24 mouse cellular contexts compared by ENCODE assay signal in the genomic region with DNA sequence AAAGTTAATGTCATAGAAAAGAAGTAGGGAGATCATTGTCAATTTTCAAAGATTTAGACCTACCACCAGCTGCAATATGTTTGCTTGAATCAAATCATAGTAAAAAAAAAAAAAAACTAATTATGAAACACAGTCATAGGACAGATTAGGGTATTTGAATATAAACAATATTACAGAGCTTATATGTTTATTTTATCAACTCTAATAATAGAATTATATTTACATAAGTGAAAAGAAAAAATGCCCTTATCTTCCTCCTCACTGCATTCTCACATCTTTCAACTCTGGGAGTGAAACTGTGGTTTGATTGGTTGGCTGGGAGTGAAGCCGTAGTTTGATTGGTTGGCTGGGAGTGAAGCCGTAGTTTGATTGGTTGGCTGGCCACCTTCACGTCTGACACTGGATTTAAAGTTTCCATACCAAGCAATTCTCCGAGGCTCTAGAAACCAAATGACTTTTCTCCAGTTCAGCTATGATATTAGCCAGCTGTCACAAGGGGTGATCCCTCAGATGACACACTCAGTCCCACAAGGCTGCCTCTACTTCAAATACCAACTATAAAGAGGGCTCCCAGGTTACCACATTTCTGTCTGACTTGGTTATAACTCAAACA. TPM values are rescaled to one million over a fixed set of nuclear protein-coding genes. Genes with fewer than 3 reads are reported as not detected.
A peak's percentile ranks its signal among the peaks of the same experiment; 100 is the strongest.
DNase-seq lines count a peak whose midpoint lies in the region; ATAC-seq and TF ChIP-seq lines count a peak whose summit lies in the region.
"Had no signal": no experiment of that assay in that cellular context is flagged by ENCODE, and none has a peak within 500 bp of the region (broad histone marks: within the 10 kb centered on the region; RNA-seq: fewer than 3 reads in every experiment).

No protein-coding gene starts in this region.

- no peak overlapping the region for H3K27ac ChIP-seq in lung, embryonic 14.5 days (ENCODE audit: low read depth)
- peak overlapping the region; percentile 63 for H3K27ac ChIP-seq in lung, embryonic 15.5 days
- H3K27ac ChIP-seq in lung, embryonic 16.5 days (ENCODE audit: low read length), result peak overlapping the region; percentile 70
- no peak overlapping the region for H3K27ac ChIP-seq in MEL (ENCODE audit: control insufficient read depth, low read depth, low read length)

- H3K27me3 ChIP-seq in lung, embryonic 14.5 days (ENCODE audit: insufficient read depth, low read length), result no peaks in the 10 kb centered on the region
- no peaks in the 10 kb centered on the region for H3K27me3 ChIP-seq in lung, embryonic 15.5 days
- no peaks in the 10 kb centered on the region for H3K27me3 ChIP-seq in lung, embryonic 16.5 days (ENCODE audit: control insufficient read depth, insufficient read depth, low read depth, low read length)
- H3K27me3 ChIP-seq in MEL (ENCODE audit: control insufficient read depth in 1 of 2, insufficient read depth in 2 of 2, low read length in 2 of 2), result peaks cover 0 to 1% of the 10 kb centered on the region in 2 experiments; a peak in 1 of 4 replicates
- H3K27me3 ChIP-seq: Patski had no signal

- TF ChIP-seq EP300 in MEL (IDR thresholded peaks at IDR 0.05; ENCODE audit: low read depth in 1 of 2, low read length in 2 of 2), result no peak

- no peaks in the 10 kb centered on the region for H3K4me1 ChIP-seq in lung, embryonic 14.5 days (ENCODE audit: insufficient read depth)
- H3K4me1 ChIP-seq in lung, adult 2 months (ENCODE audit: control insufficient read depth, insufficient read depth, low read length), result no peaks in the 10 kb centered on the region
- H3K4me1 ChIP-seq in lung, embryonic 15.5 days, result no peaks in the 10 kb centered on the region
- no peaks in the 10 kb centered on the region for H3K4me1 ChIP-seq in lung, embryonic 16.5 days (replicated peaks; ENCODE audit: control insufficient read depth, insufficient read depth, low read length)
- H3K4me1 ChIP-seq in MEL (ENCODE audit: control insufficient read depth in 1 of 2, insufficient read depth in 2 of 2, low read length in 2 of 2), result peaks cover 0 to 7% of the 10 kb centered on the region in 2 experiments; a peak in 1 of 4 replicates

- no peak overlapping the region for H3K9ac ChIP-seq in lung, embryonic 14.5 days
- no peak overlapping the region for H3K9ac ChIP-seq in lung, embryonic 15.5 days
- no peak overlapping the region for H3K9ac ChIP-seq in lung, embryonic 16.5 days (ENCODE audit: low read length)
- no peak overlapping the region for H3K9ac ChIP-seq in MEL (ENCODE audit: control insufficient read depth, low read depth, low read length, poor library complexity, severe bottlenecking)

- H3K4me2 ChIP-seq in lung, embryonic 14.5 days, result no peak overlapping the region
- H3K4me2 ChIP-seq in lung, embryonic 15.5 days, result no peak overlapping the region
- no peak overlapping the region for H3K4me2 ChIP-seq in lung, embryonic 16.5 days (ENCODE audit: low read depth, low read length)

- ATAC-seq in lung, embryonic 14.5 days (ENCODE audit: insufficient read depth), result peak; percentile 87
- peak; percentile 71; the same call in 1 of the 2 replicates for ATAC-seq in lung, embryonic 15.5 days (ENCODE audit: borderline replicate concordance, extremely low read depth, low FRiP score, low TSS enrichment)
- ATAC-seq in lung, embryonic 16.5 days (ENCODE audit: low read depth), result peak; percentile 86
- no peak for ATAC-seq in CD4-positive, CD25-positive, alpha-beta regulatory T cell, adult 4 months
- ATAC-seq: activated CD4-positive, CD25-positive, alpha-beta regulatory T cell, adult 4 months; Patski had no signal

- H3K36me3 ChIP-seq in lung, embryonic 14.5 days (ENCODE audit: insufficient read depth), result no peaks in the 10 kb centered on the region
- no peaks in the 10 kb centered on the region for H3K36me3 ChIP-seq in lung, embryonic 15.5 days
- no peaks in the 10 kb centered on the region for H3K36me3 ChIP-seq in lung, embryonic 16.5 days (ENCODE audit: control insufficient read depth, insufficient read depth, low read length)
- H3K36me3 ChIP-seq in MEL (ENCODE audit: control insufficient read depth in 1 of 2, insufficient read depth in 2 of 2, low read length in 2 of 2), result no peaks in the 10 kb centered on the region
- H3K36me3 ChIP-seq: G1E had no signal

- H3K79me2 ChIP-seq in MEL (ENCODE audit: control insufficient read depth, insufficient read depth, low read length, poor library complexity), result no peaks in the 10 kb centered on the region

- no peak for TF ChIP-seq RAD21 in MEL (IDR thresholded peaks at IDR 0.05; ENCODE audit: low read depth, low read length)

- WGBS in lung, embryonic 14.5 days, result 56% methylated on average over 4 of the region's 4 CpGs
- WGBS in lung, adult 2 months, result 76% methylated on average over 4 of the region's 4 CpGs
- WGBS in lung, embryonic 15.5 days, result 60% methylated on average over 4 of the region's 4 CpGs
- 64% methylated on average over 4 of the region's 4 CpGs for WGBS in lung, embryonic 16.5 days

- H3K9me3 ChIP-seq in lung, embryonic 14.5 days (ENCODE audit: low read depth, low read length), result no peaks in the 10 kb centered on the region
- no peaks in the 10 kb centered on the region for H3K9me3 ChIP-seq in lung, embryonic 15.5 days
- H3K9me3 ChIP-seq in lung, embryonic 16.5 days (ENCODE audit: control insufficient read depth, low read length), result no peaks in the 10 kb centered on the region
- no peaks in the 10 kb centered on the region for H3K9me3 ChIP-seq in MEL (replicated peaks; ENCODE audit: insufficient read depth, low read length)

- peak; percentile 73 for DNase-seq in lung, embryonic 14.5 days
- DNase-seq in lung, adult 2 months, result no peak
- no peak for DNase-seq in lung, postnatal 10 days
- no peak for DNase-seq in lung, postnatal 36 days
- peak; percentile 19 for DNase-seq in MEL (ENCODE audit: low read depth, low spot score)
- DNase-seq: adrenal gland, adult 2 months; adrenal gland, adult 8-10 months; adrenal gland, postnatal 10 days; adrenal gland, postnatal 14 days; adrenal gland, postnatal 25 days; adrenal gland, postnatal 36 days; B cell, adult 2 months; cerebellum, adult 11 months; cerebellum, adult 11-12 months; cerebellum, adult 18-20 months; cerebellum, adult 2 months had no signal

- no peak overlapping the region for H3K4me3 ChIP-seq in lung, embryonic 14.5 days (ENCODE audit: low read depth, low read length)
- no peak overlapping the region for H3K4me3 ChIP-seq in lung, adult 2 months (replicated peaks; ENCODE audit: extremely low read depth, low read depth, low read length)
- H3K4me3 ChIP-seq in lung, embryonic 15.5 days, result no peak overlapping the region
- H3K4me3 ChIP-seq in lung, embryonic 16.5 days (ENCODE audit: low read length), result no peak overlapping the region
- no peak overlapping the region for H3K4me3 ChIP-seq in MEL (ENCODE audit: control insufficient read depth in 1 of 2, insufficient read depth in 1 of 2, low read depth in 2 of 2, low read length in 2 of 2)

- TF ChIP-seq POLR2A in lung, adult 2 months (IDR thresholded peaks at IDR 0.05; ENCODE audit: borderline replicate concordance, extremely low read depth, low read depth, low read length), result no peak
- TF ChIP-seq POLR2A in MEL (IDR thresholded peaks at IDR 0.05; ENCODE audit: control insufficient read depth in 1 of 2, insufficient read depth in 1 of 2, low read depth in 1 of 2, low read length in 2 of 2, poor library complexity in 1 of 2), result no peak

- no peak for TF ChIP-seq CTCF in lung, embryonic 14.5 days (IDR thresholded peaks at IDR 0.05; ENCODE audit: low read depth)
- TF ChIP-seq CTCF in lung, adult 2 months (IDR thresholded peaks at IDR 0.05; ENCODE audit: insufficient read depth, low read length), result no peak
- no peak for TF ChIP-seq CTCF in MEL (IDR thresholded peaks at IDR 0.05 in 2 of 3, conservative IDR thresholded peaks at IDR 0.05 in 1 of 3; ENCODE audit: control insufficient read depth in 1 of 3, insufficient read depth in 1 of 3, low read depth in 2 of 3, low read length in 3 of 3, poor library complexity in 1 of 3, severe bottlenecking in 1 of 3)

TF ChIP-seq in MEL, 35 proteins besides CTCF, POLR2A, EP300 and RAD21:
- no peak for TF ChIP-seq NRF1 (IDR thresholded peaks at IDR 0.05; ENCODE audit: insufficient read depth, low read depth, low read length, poor library complexity, severe bottlenecking)
- no peak for TF ChIP-seq MYC (IDR thresholded peaks at IDR 0.05; ENCODE audit: low read depth, low read length)
- no peak for TF ChIP-seq USF2 (IDR thresholded peaks at IDR 0.05; ENCODE audit: borderline replicate concordance in 1 of 2, insufficient read depth in 1 of 2, low read depth in 1 of 2, low read length in 2 of 2)
- no peak for TF ChIP-seq ZKSCAN1 (IDR thresholded peaks at IDR 0.05; ENCODE audit: low read depth, low read length)
- no peak for TF ChIP-seq MAFK (IDR thresholded peaks at IDR 0.05; ENCODE audit: borderline replicate concordance, low read depth, low read length)
- TF ChIP-seq BHLHE40 (IDR thresholded peaks at IDR 0.05; ENCODE audit: borderline replicate concordance, low read depth, low read length), result no peak
- TF ChIP-seq E2F4 (IDR thresholded peaks at IDR 0.05; ENCODE audit: borderline replicate concordance, low read depth, low read length), result no peak
- no peak for TF ChIP-seq MAZ (IDR thresholded peaks at IDR 0.05; ENCODE audit: low read depth, low read length)
- TF ChIP-seq NELFE (IDR thresholded peaks at IDR 0.05; ENCODE audit: low read depth, low read length), result no peak
- TF ChIP-seq ZNF384 (IDR thresholded peaks at IDR 0.05; ENCODE audit: low read depth, low read length), result no peak
- TF ChIP-seq UBTF (IDR thresholded peaks at IDR 0.05; ENCODE audit: borderline replicate concordance, insufficient read depth, low read depth, low read length), result no peak
- no peak for TF ChIP-seq MYB (IDR thresholded peaks at IDR 0.05; ENCODE audit: low read depth, low read length)
- no peak for TF ChIP-seq SIN3A (IDR thresholded peaks at IDR 0.05; ENCODE audit: low read length)
- TF ChIP-seq ELF1 (IDR thresholded peaks at IDR 0.05; ENCODE audit: low read depth, low read length), result no peak
- TF ChIP-seq CHD2 (IDR thresholded peaks at IDR 0.05; ENCODE audit: low read length), result no peak
- TF ChIP-seq RCOR1 (IDR thresholded peaks at IDR 0.05; ENCODE audit: low read depth, low read length), result no peak

RNA-seq across cellular contexts. Expression of gene Cpxm2, which starts 27.2 kb away (rescaled TPM):
- 0.50 and 0.54 TPM in 2 replicates for polyA plus RNA-seq in lung, embryonic 14.5 days (2014; fragmentation: Nextera tagmentation; extraction: Ambion mirVana)
- polyA plus RNA-seq in lung, adult 2 months (2012; rRNA removed), result 2.4 and 5.4 TPM in 2 replicates
- polyA plus RNA-seq in lung, embryonic 15.5 days (2015; fragmentation: Nextera tagmentation; extraction: Ambion mirVana), result 0.96 and 2.1 TPM in 2 replicates
- 1.7 and 3.6 TPM in 2 replicates for polyA plus RNA-seq in lung, embryonic 16.5 days (2015; fragmentation: Nextera tagmentation; extraction: Ambion mirVana)
- total RNA-seq in MEL (2012; rRNA removed), result not detected in 2 replicates
- not detected for polyA plus RNA-seq in MEL (2012; ENCODE audit: insufficient read depth in 1 of 2, insufficient read length in 2 of 2, low read depth in 1 of 2, low replicate concordance in 2 of 2, missing spikeins in 1 of 2)
- not detected for polyA plus RNA-seq in CD4-positive, CD25-positive, alpha-beta regulatory T cell, adult 4 months (2017; shearing (Covaris generic))
- total RNA-seq: CH12.LX had no signal
- polyA plus RNA-seq: activated CD4-positive, CD25-positive, alpha-beta regulatory T cell, adult 4 months; C2C12; G1E; Patski had no signal

Comparison
In these comparisons a context has a peak if more than half of its experiments do, and no peak if none do; other contexts are left out.
1. DNase-seq: peak in lung, embryonic 14.5 days (single experiment) and MEL (single experiment); none in lung, adult 2 months (single experiment), lung, postnatal 10 days (single experiment) and lung, postnatal 36 days (single experiment).
2. H3K27ac ChIP-seq: peak in lung, embryonic 15.5 days (single experiment) and lung, embryonic 16.5 days (single experiment); none in lung, embryonic 14.5 days (single experiment) and MEL (single experiment).